Mouse (Mus musculus) cerebellum, adult 2 months (tissue): ENCODE results near the gene Gjd3.

Experiments
- CTCF ChIP-seq: fragments of 200-500 bp; IDR thresholded peaks from 2 replicates; pipeline ENCODE4 v1.5.1; 2011; ENCODE audit warnings: low read depth, mild to moderate bottlenecking, control low read depth, low read length, moderate library complexity, borderline replicate concordance; ENCODE audit not compliant: insufficient read depth
- POLR2A ChIP-seq: fragments of 200-500 bp; IDR thresholded peaks from 2 replicates; pipeline ENCODE4 v1.6.1; 2011; ENCODE audit warnings: low read length, control low read depth, borderline replicate concordance; ENCODE audit not compliant: insufficient read depth

- TF ChIP-seq POLR2A = no peak
- TF ChIP-seq CTCF = no peak
Observed at GRCm38 (mm10) chr11:98937914-98938694, 44.7 kb downstream of the Gjd3 start.
